Mouse (Mus musculus) 416B (cell line): ENCODE data around the gene Dnal1.

ENCODE experiments used
- DNase-seq: peaks from one replicate; pipeline ENCODE4 v3.0.0; 2011; ENCODE audit warnings: low read depth

The Dnal1 gene

GRCm38 (mm10) chr12:84161616-84162433 is 47.7 kb downstream of the Dnal1 start:
- DNase-seq, result peak; percentile 74

GRCm38 (mm10) chr12:84163133-84163532 is 49.0 kb downstream of the Dnal1 start:
- DNase-seq, result peak; percentile 81

GRCm38 (mm10) chr12:84163586-84164110 is 49.5 kb downstream of the Dnal1 start:
- no peak for DNase-seq

- DNase-seq, result no peak
These were observed 51.6 kb downstream of the Dnal1 start for GRCm38 (mm10) chr12:84165631-84166373.

GRCm38 (mm10) chr12:84170610-84171009 is 56.4 kb downstream of the Dnal1 start:
- no peak for DNase-seq

DNA sequence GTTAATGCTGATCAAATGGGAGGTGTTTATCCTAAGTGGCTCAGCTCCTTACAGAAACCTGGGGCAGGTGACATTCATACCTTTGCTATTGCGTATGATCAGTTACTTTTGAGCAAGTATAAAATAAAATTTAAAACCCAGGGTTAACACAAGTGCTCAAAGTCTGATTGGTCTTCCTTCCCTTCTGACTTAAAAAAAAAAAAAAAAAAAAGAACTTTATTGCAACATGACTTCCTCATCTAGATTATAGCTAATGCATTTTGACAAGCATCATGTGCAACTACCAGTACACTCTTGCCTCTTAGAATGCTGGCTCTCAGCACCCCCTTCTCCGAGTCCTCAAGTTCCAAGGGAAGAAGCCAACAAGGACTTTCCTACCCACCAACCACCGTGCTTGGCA is 58.0 kb downstream of the Dnal1 start:
- no peak for DNase-seq

GRCm38 (mm10) chr12:84172862-84173261 is 58.7 kb downstream of the Dnal1 start:
- no peak for DNase-seq

- no peak for DNase-seq
These were observed 59.2 kb downstream of the Dnal1 start for GRCm38 (mm10) chr12:84173309-84173915.

GRCm38 (mm10) chr12:84174190-84174811 is 60.1 kb downstream of the Dnal1 start:
- peak; percentile 52 for DNase-seq

DNA sequence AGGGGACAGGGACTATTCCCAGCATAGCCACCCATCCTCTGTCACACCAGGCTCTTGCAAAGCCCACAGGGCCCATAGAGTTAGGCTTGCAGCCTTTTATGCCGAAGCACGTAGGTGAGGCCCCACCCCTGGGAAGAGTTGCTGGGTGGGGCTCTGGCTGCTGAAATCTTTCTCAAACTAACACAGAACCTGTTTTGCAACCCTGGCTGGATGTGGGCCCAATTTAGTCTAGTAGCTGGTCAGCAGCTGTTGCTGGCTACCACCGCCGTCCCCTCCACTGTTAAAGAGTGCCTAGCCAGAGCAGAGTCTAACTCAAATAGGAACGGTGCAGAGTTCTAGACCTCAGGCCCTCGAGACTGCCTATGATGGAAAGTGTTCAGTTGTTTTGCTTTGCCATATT is 60.7 kb downstream of the Dnal1 start:
- peak; percentile 78 for DNase-seq

GRCm38 (mm10) chr12:84175659-84176061 is 61.5 kb downstream of the Dnal1 start:
- peak; percentile 97 for DNase-seq

- DNase-seq, result peak; percentile 77
These were observed 62.1 kb downstream of the Dnal1 start for GRCm38 (mm10) chr12:84176126-84176769.

DNA sequence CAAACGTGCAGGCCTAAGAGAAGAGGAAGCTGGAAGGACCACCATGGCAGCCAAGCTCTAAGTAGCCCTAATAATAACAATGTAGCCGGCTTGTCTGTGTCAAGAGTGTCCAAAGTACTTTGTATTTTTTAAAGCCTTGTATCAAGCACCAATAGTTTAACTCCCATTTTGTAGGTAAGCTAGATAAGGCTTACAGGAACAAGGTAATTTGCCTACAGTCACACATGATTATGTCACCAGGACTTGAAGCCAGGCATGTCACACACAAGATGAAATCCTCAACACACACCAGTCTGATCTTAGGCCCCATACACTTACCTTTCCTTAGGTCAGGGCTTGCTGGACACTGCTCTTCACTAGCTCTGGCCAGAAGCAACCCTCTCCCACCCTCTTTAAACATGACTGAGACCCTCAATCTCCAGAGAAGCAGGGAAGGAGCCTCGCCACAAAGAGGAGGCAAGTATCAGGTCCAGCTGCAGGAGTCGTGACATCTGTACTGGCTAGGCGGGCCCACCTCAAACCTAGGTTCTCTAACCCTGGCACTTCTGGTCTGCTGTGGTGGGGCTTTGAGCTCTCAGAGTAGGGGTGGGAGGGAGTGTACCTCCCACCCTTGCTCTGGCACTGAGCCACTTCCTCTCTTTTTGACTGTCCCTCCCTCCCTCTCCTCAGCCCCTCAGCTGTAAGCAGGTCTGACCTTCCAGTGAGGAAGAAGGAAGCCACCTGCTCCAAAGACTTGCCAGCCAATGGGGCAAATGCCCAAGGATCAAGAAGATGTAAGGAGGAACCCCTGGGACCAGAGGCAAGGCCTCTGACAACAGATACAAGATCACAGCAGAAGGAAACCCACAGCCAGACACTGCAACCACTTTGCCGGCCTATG is 63.0 kb downstream of the Dnal1 start:
- DNase-seq, result peak; percentile 70

- peak; percentile 65 for DNase-seq
These were observed 63.9 kb downstream of the Dnal1 start for GRCm38 (mm10) chr12:84178052-84178451.

DNA sequence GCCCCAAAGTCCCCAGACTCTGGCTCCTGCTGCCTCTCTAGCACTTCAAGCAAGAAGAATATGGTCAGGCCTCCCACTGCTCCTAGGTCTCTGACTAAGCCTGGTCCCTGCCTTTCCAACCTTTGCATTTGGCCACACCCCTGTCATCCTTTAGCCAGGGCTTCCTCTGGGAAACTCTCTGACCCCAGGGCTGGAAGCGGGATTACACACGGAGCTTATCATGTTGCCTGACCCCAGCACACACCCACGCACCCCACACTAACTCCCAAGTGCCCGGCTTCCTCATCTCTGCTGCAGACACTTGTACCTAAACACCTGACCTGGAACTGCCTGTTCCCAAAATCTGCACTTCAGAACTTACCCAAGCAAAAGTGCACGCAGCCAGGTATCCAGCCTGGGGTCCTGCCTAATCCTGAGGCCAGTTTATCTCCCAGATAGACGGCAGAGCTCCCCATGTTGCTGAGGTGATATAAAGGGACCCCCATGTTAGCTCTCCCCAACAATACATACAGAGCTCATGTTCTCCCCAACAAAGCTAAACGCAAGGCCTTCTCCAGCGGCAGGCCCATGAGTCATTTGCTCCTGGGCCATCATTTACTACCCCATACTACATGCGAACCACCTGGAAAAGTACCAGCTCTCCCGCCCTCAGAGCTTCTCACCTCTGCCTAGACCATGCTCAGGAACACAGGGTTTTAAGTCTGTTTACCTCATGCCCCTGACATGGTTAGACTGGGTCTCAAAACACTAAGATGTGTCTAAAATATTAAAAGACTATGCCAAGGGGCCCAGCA is 64.7 kb downstream of the Dnal1 start:
- no peak for DNase-seq

- DNase-seq, result no peak
These were observed 65.9 kb downstream of the Dnal1 start for GRCm38 (mm10) chr12:84180090-84180489.

DNA sequence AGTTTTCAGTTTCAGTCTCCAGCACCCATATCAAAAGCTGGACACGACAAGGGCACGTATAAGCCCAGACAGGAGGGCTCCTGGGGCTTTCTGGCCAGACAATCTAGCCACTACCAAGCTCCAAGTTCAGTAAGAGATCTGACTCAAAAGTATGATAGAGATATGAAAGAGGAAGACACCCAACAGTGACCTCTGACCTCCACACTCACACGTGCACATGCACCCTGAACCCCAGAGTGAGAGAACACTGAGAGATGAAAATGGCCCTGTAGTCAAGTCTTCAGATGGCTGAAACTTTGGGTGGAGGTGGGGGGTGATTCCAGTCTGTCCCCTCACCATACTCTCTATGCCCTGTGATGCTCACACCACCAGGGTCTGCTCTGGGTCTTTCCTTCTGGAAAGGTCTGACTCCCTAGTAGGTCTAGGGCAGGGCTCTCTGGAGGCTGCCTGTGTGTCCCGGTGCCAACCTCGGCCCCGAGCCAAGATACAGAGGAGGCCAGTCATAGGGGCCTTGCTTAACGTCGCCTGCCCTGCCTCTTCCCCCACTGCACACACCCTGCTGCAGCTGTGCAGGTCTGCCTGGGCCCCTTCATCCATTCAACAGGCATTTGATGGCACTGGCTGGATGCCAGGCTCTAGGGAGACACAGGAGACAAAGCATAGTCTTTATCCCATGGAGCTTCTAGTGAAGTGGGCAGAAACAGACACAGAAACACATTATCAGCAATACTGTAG is 66.7 kb downstream of the Dnal1 start:
- DNase-seq, result no peak

DNA sequence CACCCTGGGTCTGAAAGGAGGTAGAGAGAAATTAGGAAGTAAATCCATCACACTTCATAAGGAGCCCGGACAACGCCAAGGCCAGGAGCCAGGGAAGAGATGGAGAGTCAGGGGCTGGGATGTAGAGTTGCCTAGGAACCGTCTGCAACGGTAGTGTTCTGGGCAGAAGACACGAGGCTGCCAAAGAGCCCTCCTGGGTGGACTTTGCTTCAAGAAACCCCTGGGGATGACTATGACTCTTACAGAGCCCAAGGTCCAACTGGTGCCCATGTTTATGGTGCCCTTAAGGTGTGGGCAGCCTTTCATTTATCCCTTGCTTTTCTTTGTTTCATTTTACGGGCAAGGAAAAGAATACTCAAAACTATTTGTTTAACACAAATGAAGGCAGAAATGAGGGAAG is 67.8 kb downstream of the Dnal1 start:
- no peak for DNase-seq

- no peak for DNase-seq
These were observed 70.8 kb downstream of the Dnal1 start for GRCm38 (mm10) chr12:84184979-84185378.
